Mouse (Mus musculus) small intestine, adult 2 months (tissue): ENCODE measurements around the gene Ndufaf8. TPM values are rescaled to one million over a fixed set of nuclear protein-coding genes. Genes with fewer than 3 reads are reported as not detected.

Experiments used
- H3K27ac ChIP-seq: fragments of 200-500 bp; 2 replicates; pipeline ENCODE4 v1.5.1; 2012; ENCODE audit warnings: low read depth, low read length, control low read depth, inconsistent platforms; ENCODE audit not compliant: insufficient read depth
- H3K27me3 ChIP-seq: fragments of 200-500 bp; 2 replicates; pipeline ENCODE4 v1.6.1; 2012; ENCODE audit warnings: mild to moderate bottlenecking, moderate library complexity, low read length, inconsistent platforms; ENCODE audit not compliant: control insufficient read depth, insufficient read depth
- H3K36me3 ChIP-seq: fragments of 200-500 bp; 2 replicates; pipeline ENCODE4 v1.6.1; 2012; ENCODE audit warnings: mild to moderate bottlenecking, low read length, control low read depth, inconsistent platforms; ENCODE audit not compliant: control insufficient read depth, insufficient read depth
- H3K4me1 ChIP-seq: fragments of 200-500 bp; 2 replicates; pipeline ENCODE4 v1.6.1; 2012; ENCODE audit warnings: low read length, inconsistent platforms, mixed read lengths; ENCODE audit not compliant: control insufficient read depth, insufficient read depth, insufficient read length
- H3K4me3 ChIP-seq: fragments of 200-500 bp; 2 replicates; pipeline ENCODE4 v1.5.1; 2012; ENCODE audit warnings: low read depth, mild to moderate bottlenecking, control low read depth, inconsistent platforms, low read length, moderate library complexity
- CTCF ChIP-seq: fragments of 200-500 bp; IDR thresholded peaks from 2 replicates; pipeline ENCODE4 v1.5.1; 2012; ENCODE audit warnings: low read depth, mild to moderate bottlenecking, control low read depth, inconsistent platforms, low read length, moderate library complexity, mixed read lengths; ENCODE audit not compliant: insufficient replicate concordance, insufficient read length; ENCODE audit errors: extremely low read depth
- POLR2A ChIP-seq: fragments of 200-500 bp; IDR thresholded peaks from 2 replicates; pipeline ENCODE4 v1.6.1; 2012; ENCODE audit warnings: low read depth, mild to moderate bottlenecking, control low read depth, inconsistent platforms, low read length, moderate library complexity
- WGBS: fragments of 180-500 bp; shearing (Covaris S2); methylation state at CpG from one replicate; pipeline ENCODE4 v1.1.7; 2018; 5-methylcytosine and 5-hydroxymethylcytosine counted together
- polyA plus RNA-seq: library from polyadenylated mRNA; depleted of rRNA; stranded (reverse); fragments of >200 nt; gene quantifications from 2 replicates; pipeline ENCODE4 v1.2.3, GENCODE M21; 2012

Ndufaf8 gene
- polyA plus RNA-seq, 1 experiment, result 74.1 TPM

DNA sequence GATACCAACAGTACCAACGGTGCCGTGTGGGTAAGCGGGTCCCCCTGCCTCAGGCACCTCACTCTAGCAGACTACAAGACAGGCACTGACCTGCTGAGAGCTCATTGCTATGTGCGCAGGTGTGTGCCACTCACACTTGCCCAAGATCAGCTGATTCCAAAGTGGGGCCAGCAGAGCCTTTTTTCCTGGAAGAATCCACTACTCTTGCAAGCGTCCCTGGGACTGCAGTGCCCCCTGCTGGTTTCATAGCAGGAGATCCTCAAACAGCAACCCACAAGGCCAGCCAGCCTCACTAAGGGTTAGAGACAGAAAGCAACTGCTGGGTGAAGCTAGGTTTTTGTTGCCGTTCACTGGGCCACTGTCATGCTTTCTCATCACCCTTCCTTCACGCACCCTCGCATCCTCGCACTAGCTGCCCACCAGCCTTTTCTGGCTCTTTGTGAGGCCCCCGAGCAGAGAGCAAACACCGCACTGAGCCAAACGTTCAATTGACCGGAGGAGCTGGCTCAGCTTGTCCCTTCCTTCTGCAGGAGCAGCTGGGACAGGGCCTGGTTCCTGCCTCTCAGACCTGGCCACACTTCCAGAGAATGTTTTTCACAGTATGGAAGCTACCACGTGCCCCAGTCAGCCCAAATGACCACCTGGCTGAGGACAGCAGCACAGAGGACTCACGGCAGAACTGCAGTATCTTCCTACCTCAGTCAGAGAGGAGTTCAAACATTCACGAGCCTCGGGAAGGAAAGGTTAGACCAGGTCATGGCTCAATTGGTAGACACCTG lies 22.1 kb downstream of the Ndufaf8 start:
- H3K27ac ChIP-seq, result no peak overlapping the region
- no peaks in the 10 kb centered on the region for H3K4me1 ChIP-seq
- WGBS, result 84% methylated on average over 17 of the region's 17 CpGs
- peaks cover 56% of the 10 kb centered on the region for H3K36me3 ChIP-seq
- H3K27me3 ChIP-seq, result no peaks in the 10 kb centered on the region
- peak; percentile 66; the same call in 1 of the 2 replicates for TF ChIP-seq CTCF
- TF ChIP-seq POLR2A, result peak; percentile 12; the same call in 1 of the 2 replicates
- H3K4me3 ChIP-seq, result no peak overlapping the region

GRCm38 (mm10) chr11:120122126-120122525 lies 23.4 kb downstream of the Ndufaf8 start:
- Histone ChIP-seq H3K27ac (no peak overlapping the region), H3K4me3 (no peak overlapping the region), H3K4me1 (no peaks in the 10 kb centered on the region), H3K27me3 (no peaks in the 10 kb centered on the region), H3K36me3 (peaks cover 52% of the 10 kb centered on the region)
- no peak for TF ChIP-seq POLR2A
- TF ChIP-seq CTCF, result no peak
- WGBS, result 90% methylated on average over 12 of the region's 12 CpGs

- peaks cover 55% of the 10 kb centered on the region for H3K36me3 ChIP-seq
- H3K4me1 ChIP-seq, result peaks cover 9% of the 10 kb centered on the region; the same call in 1 of the 2 replicates
- H3K27me3 ChIP-seq, result no peaks in the 10 kb centered on the region
- 79% methylated on average over 2 of the region's 2 CpGs for WGBS
- no peak overlapping the region for H3K4me3 ChIP-seq
- no peak overlapping the region for H3K27ac ChIP-seq
- TF ChIP-seq CTCF, result no peak
- TF ChIP-seq POLR2A, result no peak
Measured at GRCm38 (mm10) chr11:120126845-120127244, 28.1 kb downstream of the Ndufaf8 start.

- Histone ChIP-seq H3K27ac (no peak overlapping the region), H3K4me3 (no peak overlapping the region), H3K36me3 (peaks cover 52% of the 10 kb centered on the region), H3K27me3 (no peaks in the 10 kb centered on the region), H3K4me1 (peaks cover 10% of the 10 kb centered on the region; the same call in 1 of the 2 replicates)
- no peak for TF ChIP-seq POLR2A
- TF ChIP-seq CTCF, result no peak
- 81% methylated on average over 7 of the region's 7 CpGs for WGBS
Measured at GRCm38 (mm10) chr11:120129281-120129680, 30.6 kb downstream of the Ndufaf8 start.

- H3K4me3 ChIP-seq, result no peak overlapping the region
- WGBS, result 92% methylated on average over 5 of the region's 5 CpGs
- peaks cover 37% of the 10 kb centered on the region for H3K36me3 ChIP-seq
- no peaks in the 10 kb centered on the region for H3K27me3 ChIP-seq
- peaks cover 41% of the 10 kb centered on the region for H3K4me1 ChIP-seq
- no peak overlapping the region for H3K27ac ChIP-seq
- TF ChIP-seq CTCF, result no peak
- no peak for TF ChIP-seq POLR2A
Measured at GRCm38 (mm10) chr11:120134148-120134547, 35.4 kb downstream of the Ndufaf8 start.

DNA sequence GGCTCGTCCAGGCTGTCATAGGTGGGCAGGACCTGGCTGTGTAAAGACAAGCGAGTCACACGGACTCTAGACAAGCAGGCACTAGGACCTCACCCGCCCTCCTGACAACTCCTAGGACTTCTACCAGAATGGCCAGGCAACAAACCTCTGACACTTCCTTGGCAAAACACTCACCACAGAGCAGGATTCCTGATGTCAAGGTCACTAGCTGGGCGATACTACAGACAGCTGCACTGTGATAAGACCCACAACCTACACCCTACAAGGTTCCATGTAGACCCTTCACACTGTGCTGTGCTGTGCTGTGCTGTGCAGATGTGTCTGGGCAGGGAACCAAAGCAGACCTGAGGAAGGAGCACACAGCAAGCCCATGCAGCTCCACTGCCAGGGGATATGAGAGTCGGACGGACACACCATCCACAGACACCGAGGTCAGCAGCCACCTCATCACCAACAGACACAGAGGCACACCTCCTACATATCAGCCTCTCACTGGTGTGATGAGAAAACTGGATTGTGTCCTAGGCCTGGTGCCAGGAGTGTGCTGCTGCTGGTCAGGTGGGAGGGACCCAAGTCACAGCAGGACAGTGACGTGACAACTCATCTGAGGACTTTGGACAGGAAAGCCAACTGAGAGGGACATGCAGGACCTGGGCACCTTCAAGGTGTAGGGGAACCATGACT lies 36.3 kb downstream of the Ndufaf8 start:
- 77% methylated on average over 9 of the region's 9 CpGs for WGBS

GRCm38 (mm10) chr11:120136195-120136594 lies 37.5 kb downstream of the Ndufaf8 start:
- Histone ChIP-seq H3K4me1 (peaks cover 38% of the 10 kb centered on the region), H3K4me3 (no peak overlapping the region), H3K27ac (0 out of 2 replicates have a peak overlapping the region, but pooled peaks have one; percentile 68), H3K36me3 (peaks cover 28% of the 10 kb centered on the region), H3K27me3 (no peaks in the 10 kb centered on the region)
- 33% methylated on average over 8 of the region's 8 CpGs for WGBS
- TF ChIP-seq CTCF (no peak), POLR2A (no peak)

More for the DNA sequence above, 36.3 kb downstream of the Ndufaf8 start:
- Histone ChIP-seq H3K4me3 (no peak overlapping the region), H3K27ac (peak overlapping the region; percentile 81), H3K4me1 (peaks cover 41% of the 10 kb centered on the region), H3K27me3 (no peaks in the 10 kb centered on the region), H3K36me3 (peaks cover 31% of the 10 kb centered on the region)
- TF ChIP-seq POLR2A, result 0 out of 2 replicates have a peak, but pooled peaks have one; percentile 23
- no peak for TF ChIP-seq CTCF
